Mouse (Mus musculus): ENCODE results near the gene Kcnq4. TPM values are rescaled to one million over a fixed set of nuclear protein-coding genes. Genes with fewer than 3 reads are reported as not detected.

Gene Kcnq4
- polyA plus RNA-seq, 1 experiment from 2014 or later, result 0.85 TPM

DNA sequence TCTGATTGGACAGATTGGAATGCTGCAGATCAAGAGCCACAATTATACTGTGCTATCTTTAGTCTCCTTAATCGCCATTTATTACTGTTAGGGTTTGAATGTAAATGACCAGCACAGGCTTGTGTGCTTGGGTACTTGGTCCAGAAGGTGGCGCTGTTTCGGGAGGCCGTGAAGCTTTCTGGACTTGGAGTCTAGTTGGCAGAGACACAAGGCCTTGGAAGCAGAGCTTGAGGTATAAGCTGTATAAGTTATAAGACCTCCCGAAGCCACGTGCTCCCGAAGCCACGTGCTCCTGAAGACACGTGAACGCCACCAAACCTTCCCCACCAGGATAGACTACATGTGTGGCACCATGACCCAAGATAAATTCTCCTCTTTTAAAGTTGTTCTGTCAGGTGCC lies 55.7 kb downstream of the Kcnq4 start:
- peaks cover 21% of the 10 kb centered on the region for H3K27me3 ChIP-seq (ENCODE audit: control insufficient read depth, insufficient read depth, low read length)
- H3K9me3 ChIP-seq (replicated peaks; ENCODE audit: control insufficient read depth, low read length), result no peaks in the 10 kb centered on the region
- no peak overlapping the region for H3K4me2 ChIP-seq (ENCODE audit: low read depth, low read length)
- no peak overlapping the region for H3K9ac ChIP-seq (ENCODE audit: low read length)
- H3K4me3 ChIP-seq (ENCODE audit: low read length), result no peak overlapping the region
- no peaks in the 10 kb centered on the region for H3K4me1 ChIP-seq (ENCODE audit: control insufficient read depth, insufficient read depth, low read length)
- 42% methylated on average over 10 of the region's 10 CpGs for WGBS
- no peak overlapping the region for H3K27ac ChIP-seq (ENCODE audit: low read length)
- no peaks in the 10 kb centered on the region for H3K36me3 ChIP-seq (ENCODE audit: control insufficient read depth, insufficient read depth)
- ATAC-seq (replicated peaks; ENCODE audit: extremely low read depth, insufficient read depth, low FRiP score), result no peak

DNA sequence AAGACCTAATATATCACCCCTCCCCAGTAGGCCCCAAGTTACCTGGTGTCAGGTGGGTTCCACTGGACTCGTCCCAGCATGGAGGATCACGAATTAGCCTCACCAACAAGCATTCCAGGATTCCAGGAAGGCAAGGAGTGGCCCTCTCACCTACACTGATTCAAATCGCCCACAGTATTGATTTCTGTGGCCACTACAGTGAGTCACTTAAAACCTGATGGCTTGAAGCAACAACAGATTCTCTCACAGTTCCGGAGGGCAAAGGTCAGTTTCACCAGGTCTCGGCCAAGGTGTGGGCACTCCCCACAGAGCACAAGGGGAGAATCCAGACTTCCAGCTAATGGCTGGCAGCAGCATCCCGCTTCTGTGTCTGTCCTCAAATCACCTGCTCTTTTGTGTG lies 59.1 kb downstream of the Kcnq4 start:
- no peaks in the 10 kb centered on the region for H3K27me3 ChIP-seq (ENCODE audit: control insufficient read depth, insufficient read depth, low read length)
- no peaks in the 10 kb centered on the region for H3K9me3 ChIP-seq (replicated peaks; ENCODE audit: control insufficient read depth, low read length)
- ATAC-seq (replicated peaks; ENCODE audit: extremely low read depth, insufficient read depth, low FRiP score), result no peak
- no peak overlapping the region for H3K4me2 ChIP-seq (ENCODE audit: low read depth, low read length)
- H3K4me3 ChIP-seq (ENCODE audit: low read length), result no peak overlapping the region
- no peaks in the 10 kb centered on the region for H3K4me1 ChIP-seq (ENCODE audit: control insufficient read depth, insufficient read depth, low read length)
- WGBS, result 62% methylated on average over 6 of the region's 6 CpGs
- no peak overlapping the region for H3K9ac ChIP-seq (ENCODE audit: low read length)
- no peaks in the 10 kb centered on the region for H3K36me3 ChIP-seq (ENCODE audit: control insufficient read depth, insufficient read depth)
- H3K27ac ChIP-seq (ENCODE audit: low read length), result no peak overlapping the region

DNA sequence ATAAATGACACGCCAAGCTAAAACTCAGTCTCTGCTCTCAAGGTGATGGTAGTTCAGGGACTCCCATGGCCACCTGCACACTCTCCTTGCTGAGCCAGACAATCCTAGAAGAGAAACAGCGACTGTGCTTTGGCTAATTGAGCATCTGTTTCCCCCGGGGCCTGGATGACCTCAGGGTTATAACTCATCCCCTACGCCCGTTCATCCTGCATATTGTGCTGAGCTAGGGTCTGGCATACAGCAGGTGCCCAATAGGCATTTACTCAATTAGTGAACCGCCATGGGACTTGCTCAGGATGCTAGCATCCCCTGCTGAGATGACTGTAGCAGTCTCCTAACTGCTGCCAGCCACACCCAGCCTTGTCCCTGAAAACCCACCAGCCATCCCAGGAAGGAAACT lies 61.1 kb downstream of the Kcnq4 start:
- no peaks in the 10 kb centered on the region for H3K9me3 ChIP-seq (replicated peaks; ENCODE audit: control insufficient read depth, low read length)
- no peaks in the 10 kb centered on the region for H3K27me3 ChIP-seq (ENCODE audit: control insufficient read depth, insufficient read depth, low read length)
- no peak for ATAC-seq (replicated peaks; ENCODE audit: extremely low read depth, insufficient read depth, low FRiP score)
- H3K4me3 ChIP-seq (ENCODE audit: low read length), result no peak overlapping the region
- no peak overlapping the region for H3K9ac ChIP-seq (ENCODE audit: low read length)
- H3K27ac ChIP-seq (ENCODE audit: low read length), result no peak overlapping the region
- H3K4me2 ChIP-seq (ENCODE audit: low read depth, low read length), result no peak overlapping the region
- WGBS, result 67% methylated on average over 6 of the region's 6 CpGs
- no peaks in the 10 kb centered on the region for H3K36me3 ChIP-seq (ENCODE audit: control insufficient read depth, insufficient read depth)
- H3K4me1 ChIP-seq (ENCODE audit: control insufficient read depth, insufficient read depth, low read length), result no peaks in the 10 kb centered on the region

DNA sequence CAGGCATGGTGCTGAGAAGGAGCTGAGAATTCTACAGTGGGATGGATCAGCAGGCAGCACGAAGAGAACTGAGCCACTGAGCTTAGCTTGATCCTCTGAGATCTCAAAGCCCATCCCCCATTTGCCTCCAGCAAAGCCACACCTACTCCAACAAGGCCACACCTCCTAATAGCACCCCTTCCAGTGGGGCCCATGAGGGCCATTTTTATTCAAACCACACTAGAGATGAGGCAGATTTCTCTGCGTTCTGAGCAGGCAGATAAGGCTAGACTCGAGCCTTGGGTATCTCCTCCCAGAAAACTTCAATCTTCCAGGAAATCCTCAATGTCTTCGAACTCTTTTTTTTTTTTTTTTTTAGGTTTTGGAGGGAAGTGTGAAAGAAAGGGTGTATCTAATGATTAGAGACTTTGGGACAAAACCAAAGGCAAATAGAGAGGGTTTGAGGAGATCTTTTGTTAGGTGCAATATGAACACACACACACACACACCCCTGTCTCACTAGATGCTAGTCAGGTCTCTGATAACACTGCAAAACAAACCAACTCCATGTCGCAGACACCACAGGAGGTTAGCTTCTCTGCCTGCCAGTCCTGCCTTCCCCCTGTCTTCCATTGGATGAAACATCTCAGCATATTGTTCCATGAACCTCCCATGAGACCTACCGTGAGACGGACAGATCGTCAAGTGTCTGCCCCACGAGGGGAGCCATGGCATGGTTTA lies 65.0 kb downstream of the Kcnq4 start:
- H3K4me3 ChIP-seq (ENCODE audit: low read length), result no peak overlapping the region
- H3K9ac ChIP-seq (ENCODE audit: low read length), result no peak overlapping the region
- no peaks in the 10 kb centered on the region for H3K4me1 ChIP-seq (ENCODE audit: control insufficient read depth, insufficient read depth, low read length)
- no peak for ATAC-seq (replicated peaks; ENCODE audit: extremely low read depth, insufficient read depth, low FRiP score)
- 43% methylated on average over 9 of the region's 9 CpGs for WGBS
- H3K36me3 ChIP-seq (ENCODE audit: control insufficient read depth, insufficient read depth), result no peaks in the 10 kb centered on the region
- H3K27ac ChIP-seq (ENCODE audit: low read length), result no peak overlapping the region
- no peak overlapping the region for H3K4me2 ChIP-seq (ENCODE audit: low read depth, low read length)
- no peaks in the 10 kb centered on the region for H3K9me3 ChIP-seq (replicated peaks; ENCODE audit: control insufficient read depth, low read length)
- no peaks in the 10 kb centered on the region for H3K27me3 ChIP-seq (ENCODE audit: control insufficient read depth, insufficient read depth, low read length)

GRCm38 (mm10) chr4:120682168-120682567 lies 66.2 kb downstream of the Kcnq4 start:
- H3K27me3 ChIP-seq (ENCODE audit: control insufficient read depth, insufficient read depth, low read length), result no peaks in the 10 kb centered on the region
- H3K9me3 ChIP-seq (replicated peaks; ENCODE audit: control insufficient read depth, low read length), result no peaks in the 10 kb centered on the region
- H3K4me3 ChIP-seq (ENCODE audit: low read length), result no peak overlapping the region
- H3K36me3 ChIP-seq (ENCODE audit: control insufficient read depth, insufficient read depth), result no peaks in the 10 kb centered on the region
- ATAC-seq (replicated peaks; ENCODE audit: extremely low read depth, insufficient read depth, low FRiP score), result no peak
- H3K27ac ChIP-seq (ENCODE audit: low read length), result no peak overlapping the region
- H3K4me1 ChIP-seq (ENCODE audit: control insufficient read depth, insufficient read depth, low read length), result no peaks in the 10 kb centered on the region
- 28% methylated on average over 10 of the region's 10 CpGs for WGBS
- no peak overlapping the region for H3K9ac ChIP-seq (ENCODE audit: low read length)
- no peak overlapping the region for H3K4me2 ChIP-seq (ENCODE audit: low read depth, low read length)

- no peaks in the 10 kb centered on the region for H3K9me3 ChIP-seq (replicated peaks; ENCODE audit: control insufficient read depth, low read length)
- H3K27me3 ChIP-seq (ENCODE audit: control insufficient read depth, insufficient read depth, low read length), result no peaks in the 10 kb centered on the region
- H3K27ac ChIP-seq (ENCODE audit: low read length), result no peak overlapping the region
- ATAC-seq (replicated peaks; ENCODE audit: extremely low read depth, insufficient read depth, low FRiP score), result no peak
- 48% methylated on average over 7 of the region's 7 CpGs for WGBS
- no peak overlapping the region for H3K4me2 ChIP-seq (ENCODE audit: low read depth, low read length)
- no peaks in the 10 kb centered on the region for H3K4me1 ChIP-seq (ENCODE audit: control insufficient read depth, insufficient read depth, low read length)
- H3K4me3 ChIP-seq (ENCODE audit: low read length), result no peak overlapping the region
- no peak overlapping the region for H3K9ac ChIP-seq (ENCODE audit: low read length)
- no peaks in the 10 kb centered on the region for H3K36me3 ChIP-seq (ENCODE audit: control insufficient read depth, insufficient read depth)
These were observed 67.5 kb downstream of the Kcnq4 start for GRCm38 (mm10) chr4:120680953-120681352.

- no peaks in the 10 kb centered on the region for H3K36me3 ChIP-seq (ENCODE audit: control insufficient read depth, insufficient read depth)
- no peak for ATAC-seq (replicated peaks; ENCODE audit: extremely low read depth, insufficient read depth, low FRiP score)
- no peaks in the 10 kb centered on the region for H3K27me3 ChIP-seq (ENCODE audit: control insufficient read depth, insufficient read depth, low read length)
- H3K4me2 ChIP-seq (ENCODE audit: low read depth, low read length), result no peak overlapping the region
- H3K9me3 ChIP-seq (replicated peaks; ENCODE audit: control insufficient read depth, low read length), result no peaks in the 10 kb centered on the region
- 0 out of 2 replicates have a peak, but pooled peaks cover 2% of the 10 kb centered on the region for H3K4me1 ChIP-seq (ENCODE audit: control insufficient read depth, insufficient read depth, low read length)
- WGBS, result 69% methylated on average over 2 of the region's 2 CpGs
- H3K27ac ChIP-seq (ENCODE audit: low read length), result no peak overlapping the region
- no peak overlapping the region for H3K9ac ChIP-seq (ENCODE audit: low read length)
- H3K4me3 ChIP-seq (ENCODE audit: low read length), result no peak overlapping the region
These were observed 72.8 kb downstream of the Kcnq4 start for GRCm38 (mm10) chr4:120675640-120676039.

- no peak overlapping the region for H3K4me3 ChIP-seq (ENCODE audit: low read length)
- no peaks in the 10 kb centered on the region for H3K27me3 ChIP-seq (ENCODE audit: control insufficient read depth, insufficient read depth, low read length)
- H3K36me3 ChIP-seq (ENCODE audit: control insufficient read depth, insufficient read depth), result no peaks in the 10 kb centered on the region
- H3K27ac ChIP-seq (ENCODE audit: low read length), result no peak overlapping the region
- no peaks in the 10 kb centered on the region for H3K9me3 ChIP-seq (replicated peaks; ENCODE audit: control insufficient read depth, low read length)
- H3K4me2 ChIP-seq (ENCODE audit: low read depth, low read length), result no peak overlapping the region
- no peak for ATAC-seq (replicated peaks; ENCODE audit: extremely low read depth, insufficient read depth, low FRiP score)
- H3K9ac ChIP-seq (ENCODE audit: low read length), result no peak overlapping the region
- WGBS, result 40% methylated on average over 8 of the region's 8 CpGs
- 0 out of 2 replicates have a peak, but pooled peaks cover 2% of the 10 kb centered on the region for H3K4me1 ChIP-seq (ENCODE audit: control insufficient read depth, insufficient read depth, low read length)
These were observed 73.5 kb downstream of the Kcnq4 start for GRCm38 (mm10) chr4:120674775-120675451.

DNA sequence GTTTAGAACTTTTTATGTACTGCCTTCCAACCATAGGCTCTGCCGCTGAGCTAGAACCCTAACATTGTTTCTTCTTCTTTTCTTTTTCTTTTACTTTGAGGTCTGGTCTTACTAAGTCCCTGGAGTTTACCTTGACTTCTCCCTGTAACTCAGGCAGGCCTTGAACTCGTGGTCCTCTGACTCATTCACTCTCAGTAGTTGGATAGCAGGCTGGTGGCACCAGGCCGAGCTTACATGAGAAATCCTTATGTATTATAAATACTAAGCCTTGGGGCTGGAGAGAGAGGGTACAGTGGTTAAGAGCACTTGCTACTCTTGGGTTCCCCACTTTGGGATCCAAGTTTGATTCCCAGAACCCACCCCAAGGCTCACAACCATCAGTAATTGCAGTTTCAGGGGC lies 74.8 kb downstream of the Kcnq4 start:
- no peaks in the 10 kb centered on the region for H3K36me3 ChIP-seq (ENCODE audit: control insufficient read depth, insufficient read depth)
- no peak overlapping the region for H3K27ac ChIP-seq (ENCODE audit: low read length)
- H3K4me1 ChIP-seq (ENCODE audit: control insufficient read depth, insufficient read depth, low read length), result peaks cover 5% of the 10 kb centered on the region; the same call in 1 of the 2 replicates
- H3K4me2 ChIP-seq (ENCODE audit: low read depth, low read length), result no peak overlapping the region
- 91% methylated on average over 3 of the region's 3 CpGs for WGBS
- ATAC-seq (replicated peaks; ENCODE audit: extremely low read depth, insufficient read depth, low FRiP score), result no peak
- H3K9me3 ChIP-seq (replicated peaks; ENCODE audit: control insufficient read depth, low read length), result no peaks in the 10 kb centered on the region
- no peak overlapping the region for H3K9ac ChIP-seq (ENCODE audit: low read length)
- H3K4me3 ChIP-seq (ENCODE audit: low read length), result no peak overlapping the region
- H3K27me3 ChIP-seq (ENCODE audit: control insufficient read depth, insufficient read depth, low read length), result no peaks in the 10 kb centered on the region
